Mouse (Mus musculus) G1E (cell line): ENCODE data around the gene Trmt10c. TPM values are rescaled to one million over a fixed set of nuclear protein-coding genes. Genes with fewer than 3 reads are reported as not detected.

Source experiments
- ATAC-seq: 2 replicates; pipeline ENCODE4 v1.8.0; 2016; ENCODE audit warnings: mild to moderate bottlenecking; ENCODE audit not compliant: insufficient number of reproducible peaks, poor library complexity, low FRiP score, severe bottlenecking; ENCODE audit errors: extremely low read depth
- DNase-seq: peaks from one replicate; pipeline ENCODE4 v3.0.0; 2012; ENCODE audit warnings: low spot score
- H3K27me3 ChIP-seq: 2 replicates; pipeline ENCODE4 v1.6.1; 2012; ENCODE audit warnings: mild to moderate bottlenecking, low read length, inconsistent platforms; ENCODE audit not compliant: insufficient read depth
- H3K36me3 ChIP-seq: replicated peaks from 2 replicates; pipeline ENCODE3; 2012; ENCODE audit warnings: mild to moderate bottlenecking, inconsistent platforms
- H3K4me1 ChIP-seq: 2 replicates; pipeline ENCODE4 v1.6.1; 2012; ENCODE audit warnings: low read depth, low read length, inconsistent platforms, mixed read lengths; ENCODE audit not compliant: insufficient read depth
- H3K4me3 ChIP-seq: 2 replicates; pipeline ENCODE4 v1.5.1; 2012; ENCODE audit warnings: low read depth, mild to moderate bottlenecking, inconsistent platforms, low read length, moderate library complexity, mixed read lengths
- H3K9me3 ChIP-seq: replicated peaks from 2 replicates; pipeline ENCODE4 v1.6.1; 2012; ENCODE audit warnings: inconsistent platforms
- CTCF ChIP-seq: IDR thresholded peaks from 2 replicates; pipeline ENCODE4 v1.5.1; 2012; ENCODE audit warnings: low read depth, low read length, inconsistent platforms, mixed read lengths
- GATA1 ChIP-seq: IDR thresholded peaks from 2 replicates; pipeline ENCODE4 v1.6.1; 2012; ENCODE audit warnings: borderline replicate concordance, low read length, inconsistent platforms, mixed read lengths
- GATA2 ChIP-seq: IDR thresholded peaks from 2 replicates; pipeline ENCODE4 v1.6.1; 2012; ENCODE audit warnings: low read depth, low read length, inconsistent platforms, borderline replicate concordance
- POLR2AphosphoS5 ChIP-seq: IDR thresholded peaks from 2 replicates; pipeline ENCODE4 v1.6.1; 2012; ENCODE audit warnings: low read depth, low read length, inconsistent platforms; ENCODE audit not compliant: insufficient replicate concordance
- TAL1 ChIP-seq: conservative IDR thresholded peaks from 2 replicates; pipeline ENCODE4 v1.6.1; 2012; ENCODE audit warnings: low read depth, low read length, inconsistent platforms, mixed read lengths
- polyA plus RNA-seq: library from polyadenylated mRNA; stranded (reverse); fragments of >175 nt; gene quantifications from 2 replicates; pipeline ENCODE4 v1.2.3, GENCODE M21; 2012
- total RNA-seq, 2 experiments: library from RNA; stranded (forward) in 1 of 2; stranded (reverse) in 1 of 2; fragments of 200-1000 nt in 1 of 2; fragments of >200 nt in 1 of 2; fragmentation: Nextera tagmentation in 1 of 2; gene quantifications; 2 replicates each; pipeline ENCODE4 v1.2.3; 2014 to 2017

The Trmt10c gene
- total and polyA plus RNA-seq, 3 experiments: 13.6 to 43.8 (median 28.4) TPM

GRCm38 (mm10) chr16:55990311-55990710, 47.3 kb downstream of the Trmt10c start:
- ATAC-seq (no peak), DNase-seq (no peak)
- TF ChIP-seq CTCF (no peak), GATA1 (no peak), POLR2AphosphoS5 (no peak), GATA2 (no peak), TAL1 (no peak)
- Histone ChIP-seq H3K27me3 (no peaks in the 10 kb centered on the region), H3K4me1 (no peaks in the 10 kb centered on the region), H3K36me3 (peaks cover 83% of the 10 kb centered on the region), H3K9me3 (no peaks in the 10 kb centered on the region), H3K4me3 (no peak overlapping the region)

DNA sequence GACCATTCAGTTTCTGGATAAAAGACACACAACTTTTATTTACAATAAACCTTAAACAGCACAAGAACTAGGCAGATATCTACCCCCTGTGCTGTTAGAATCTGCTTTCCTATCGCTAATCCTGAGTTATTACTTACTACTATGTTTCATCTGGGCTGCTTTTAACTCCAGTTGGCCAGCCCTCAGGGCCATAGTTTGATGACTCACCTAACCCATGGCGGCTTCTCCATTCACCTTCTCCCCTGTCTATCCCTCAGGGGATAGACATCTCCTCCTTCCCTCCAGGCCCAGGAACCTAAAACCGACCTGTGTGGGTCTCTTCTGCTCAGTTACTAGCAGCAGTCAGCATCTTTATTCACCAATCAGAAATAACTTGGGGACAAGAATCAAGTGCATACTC, 51.6 kb downstream of the Trmt10c start:
- peaks cover 84% of the 10 kb centered on the region for H3K36me3 ChIP-seq
- H3K27me3 ChIP-seq: no peaks in the 10 kb centered on the region
- ATAC-seq (no peak), DNase-seq (no peak)
- no peaks in the 10 kb centered on the region for H3K9me3 ChIP-seq
- no peaks in the 10 kb centered on the region; the same call in 1 of the 2 replicates for H3K4me1 ChIP-seq
- TF ChIP-seq GATA1 (no peak), TAL1 (no peak), POLR2AphosphoS5 (no peak), CTCF (no peak), GATA2 (no peak)
- H3K4me3 ChIP-seq: no peak overlapping the region

Other genes starting within 250 kb of the Trmt10c start
- gene Nfkbiz, start 198.9 kb downstream of the Trmt10c start, total RNA-seq (2014; fragmentation: Nextera tagmentation): 5.5 and 5.7 TPM in 2 replicates
- gene Nfkbiz, start 198.9 kb downstream of the Trmt10c start, total RNA-seq (2017): 5.1 and 5.5 TPM in 2 replicates
- gene Nfkbiz, start 198.9 kb downstream of the Trmt10c start, polyA plus RNA-seq: 0.74 and 0.92 TPM in 2 replicates
- 25.2 and 29.2 TPM in 2 replicates for gene Nxpe3, start 142.5 kb downstream of the Trmt10c start, total RNA-seq (2014; fragmentation: Nextera tagmentation)
- 9.9 and 13.3 TPM in 2 replicates for gene Nxpe3, start 142.5 kb downstream of the Trmt10c start, total RNA-seq (2017)
- gene Nxpe3, start 142.5 kb downstream of the Trmt10c start, polyA plus RNA-seq: 0.79 and 1.3 TPM in 2 replicates
- gene Cep97, start 103.0 kb downstream of the Trmt10c start, total RNA-seq (2014; fragmentation: Nextera tagmentation): 17.4 and 17.6 TPM in 2 replicates
- 17.3 and 24.6 TPM in 2 replicates for gene Cep97, start 103.0 kb downstream of the Trmt10c start, total RNA-seq (2017)
- gene Cep97, start 103.0 kb downstream of the Trmt10c start, polyA plus RNA-seq: 5.8 and 11.4 TPM in 2 replicates
- gene Rpl24, start 71.5 kb downstream of the Trmt10c start, total RNA-seq (2014; fragmentation: Nextera tagmentation): 410 and 496 TPM in 2 replicates
- 1,331 and 1,386 TPM in 2 replicates for gene Rpl24, start 71.5 kb downstream of the Trmt10c start, total RNA-seq (2017)
- gene Rpl24, start 71.5 kb downstream of the Trmt10c start, polyA plus RNA-seq: 62.5 and 148 TPM in 2 replicates
- 37.0 and 37.6 TPM in 2 replicates for gene Zbtb11, start 63.9 kb downstream of the Trmt10c start, total RNA-seq (2014; fragmentation: Nextera tagmentation)
- gene Zbtb11, start 63.9 kb downstream of the Trmt10c start, total RNA-seq (2017): 35.1 and 42.3 TPM in 2 replicates
- 6.8 TPM in 2 replicates for gene Zbtb11, start 63.9 kb downstream of the Trmt10c start, polyA plus RNA-seq
- gene Pcnp, start 8.1 kb downstream of the Trmt10c start, total RNA-seq (2014; fragmentation: Nextera tagmentation): 176 and 198 TPM in 2 replicates
- gene Pcnp, start 8.1 kb downstream of the Trmt10c start, total RNA-seq (2017): 106 and 113 TPM in 2 replicates
- gene Pcnp, start 8.1 kb downstream of the Trmt10c start, polyA plus RNA-seq: 30.9 and 31.6 TPM in 2 replicates
- gene Senp7, start 10.5 kb upstream of the Trmt10c start, total RNA-seq (2014; fragmentation: Nextera tagmentation): 115 and 130 TPM in 2 replicates
- gene Senp7, start 10.5 kb upstream of the Trmt10c start, total RNA-seq (2017): 29.4 and 37.4 TPM in 2 replicates
- gene Senp7, start 10.5 kb upstream of the Trmt10c start, polyA plus RNA-seq: 18.6 and 20.5 TPM in 2 replicates
- gene Impg2, start 166.5 kb upstream of the Trmt10c start, total RNA-seq (2014; fragmentation: Nextera tagmentation): 0.44 TPM in 1 of 2 replicates, not detected in the other
- 0.12 and 0.38 TPM in 2 replicates for gene Impg2, start 166.5 kb upstream of the Trmt10c start, total RNA-seq (2017)
- gene Impg2, start 166.5 kb upstream of the Trmt10c start, polyA plus RNA-seq: not detected in 2 replicates